Mouse (Mus musculus) kidney, embryonic 15.5 days (tissue): ENCODE measurements around the gene Mrvi1. TPM values are rescaled to one million over a fixed set of nuclear protein-coding genes. Genes with fewer than 3 reads are reported as not detected.

ENCODE experiments used
- polyA plus RNA-seq: library from polyadenylated mRNA; unstranded; fragments of >200 nt; fragmentation: Nextera tagmentation; extraction: Ambion mirVana; gene quantifications from 2 replicates; pipeline ENCODE4 v1.2.1, GENCODE M21; 2015

Gene Mrvi1
- polyA plus RNA-seq, 1 experiment from 2014 or later, result 15.8 TPM

Other genes starting within 250 kb of the Mrvi1 start
- gene Ampd3, start 214.3 kb downstream of the Mrvi1 start, polyA plus RNA-seq, result 7.1 and 9.8 TPM in 2 replicates
- gene Rnf141, start 138.0 kb downstream of the Mrvi1 start, polyA plus RNA-seq, result 30.2 and 30.8 TPM in 2 replicates
- gene Lyve1, start 119.2 kb downstream of the Mrvi1 start, polyA plus RNA-seq, result 6.5 and 9.1 TPM in 2 replicates
- 71.6 and 78.1 TPM in 2 replicates for gene Ctr9, start 46.5 kb upstream of the Mrvi1 start, polyA plus RNA-seq
- 872 and 889 TPM in 2 replicates for gene Eif4g2, start 100.6 kb upstream of the Mrvi1 start, polyA plus RNA-seq